Mouse (Mus musculus): ENCODE results near the gene Tmem231.

DNA sequence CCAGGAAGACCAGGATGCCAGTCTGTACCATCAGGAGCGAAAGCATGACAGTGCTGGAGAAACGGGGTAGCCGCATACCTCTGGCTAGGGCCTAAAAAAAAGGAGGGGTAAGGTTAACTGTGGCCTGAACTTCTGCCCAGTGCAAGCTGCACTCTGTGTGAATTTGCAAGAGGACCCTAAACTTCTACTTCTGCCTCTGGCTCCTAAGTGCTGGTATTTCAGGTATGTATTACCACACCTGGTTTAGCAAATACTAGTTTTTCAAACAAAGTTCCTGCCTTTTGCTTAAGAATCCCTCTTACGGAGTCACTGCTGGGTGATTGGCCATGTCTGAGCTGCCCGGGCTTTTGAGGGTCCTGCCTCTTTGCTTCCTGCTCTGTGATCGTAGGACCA lies 42.8 kb downstream of the Tmem231 start:
- TF ChIP-seq POLR2AphosphoS2 (IDR thresholded peaks at IDR 0.05; ENCODE audit: insufficient read length, low read depth): no peak
- TF ChIP-seq POLR2A (IDR thresholded peaks at IDR 0.05; ENCODE audit: insufficient read length, low read depth): no peak
- no peak for TF ChIP-seq MAX (IDR thresholded peaks at IDR 0.05; ENCODE audit: low read depth)
- no peak for TF ChIP-seq MYOD1 (IDR thresholded peaks at IDR 0.05; ENCODE audit: control insufficient read depth in 1 of 3, insufficient read length in 2 of 3, low read depth in 2 of 3)
- TF ChIP-seq MYOG (IDR thresholded peaks at IDR 0.05; ENCODE audit: control insufficient read depth in 1 of 3, insufficient read depth in 1 of 3, insufficient read length in 2 of 3, low read depth in 2 of 3): no peak
- no peak for TF ChIP-seq CEBPB (IDR thresholded peaks at IDR 0.05; ENCODE audit: insufficient read depth, poor library complexity, severe bottlenecking)
- no peak for TF ChIP-seq TCF12 (IDR thresholded peaks at IDR 0.05; ENCODE audit: insufficient read depth, poor library complexity, severe bottlenecking)

Measured in myocyte (in vitro differentiated cells).